Mouse (Mus musculus): ENCODE measurements around the gene Spam1.

Gene Spam1

GRCm38 (mm10) chr6:24790888-24791287 is at the start of gene Spam1:
Gene Spam1, plus strand, starts transcription at chr6:24791188.
- no peak for DNase-seq (ENCODE audit: low spot score)

GRCm38 (mm10) chr6:24748029-24748428 is 43.0 kb upstream of the Spam1 start, which contains the start of gene Hyal4:
Gene Hyal4, plus strand, starts transcription at chr6:24748329.
- no peak for DNase-seq (ENCODE audit: low spot score)

GRCm38 (mm10) chr6:24759281-24759680 is 31.7 kb upstream of the Spam1 start:
- DNase-seq (ENCODE audit: low spot score) = no peak

- no peak for DNase-seq (ENCODE audit: low spot score)
These were observed 24.7 kb upstream of the Spam1 start for GRCm38 (mm10) chr6:24766261-24766660.

GRCm38 (mm10) chr6:24779182-24779581 is 11.8 kb upstream of the Spam1 start:
- no peak for DNase-seq (ENCODE audit: low spot score)

GRCm38 (mm10) chr6:24822070-24822469 is 31.1 kb downstream of the Spam1 start:
- no peak for DNase-seq (ENCODE audit: low spot score)

All from testis, postnatal 10 days (tissue).